ENCODE assay signal across 9 mouse cellular contexts in the genomic region with DNA sequence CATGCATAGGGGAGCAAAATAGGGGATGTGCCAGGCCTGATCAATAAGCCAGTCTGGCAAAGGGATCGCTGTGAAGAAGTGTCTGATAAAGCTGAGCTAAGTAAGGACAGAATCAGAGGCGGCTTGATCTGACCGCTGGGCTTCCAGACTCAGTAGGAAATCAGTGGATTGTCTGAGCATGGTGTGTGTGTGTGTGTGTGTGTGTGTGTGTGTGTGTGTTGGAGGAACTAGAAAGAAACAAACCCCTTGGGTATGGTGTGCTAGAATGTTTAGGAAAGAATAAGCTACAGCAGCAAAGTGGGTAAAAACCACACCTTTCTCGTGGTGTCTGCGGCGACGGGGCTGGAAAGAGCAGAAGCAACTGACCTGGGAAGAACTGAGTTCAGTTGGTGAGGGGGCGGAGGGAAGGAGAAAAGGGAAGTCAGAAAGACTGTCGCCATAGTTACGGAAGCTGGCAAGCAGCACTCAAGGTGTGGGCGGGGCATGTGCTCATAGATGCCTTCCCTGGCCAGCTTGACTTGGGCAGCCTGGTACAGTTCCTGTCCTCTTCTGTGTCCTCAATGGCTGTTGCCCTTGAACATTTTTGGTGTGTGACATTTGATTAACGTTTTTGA. TPM values are rescaled to one million over a fixed set of nuclear protein-coding genes. Genes with fewer than 3 reads are reported as not detected.
DNase-seq lines count a peak whose midpoint lies in the region; ATAC-seq and TF ChIP-seq lines count a peak whose summit lies in the region.
"Had no signal": no experiment of that assay in that cellular context is flagged by ENCODE, and none has a peak within 500 bp of the region (broad histone marks: within the 10 kb centered on the region; RNA-seq: fewer than 3 reads in every experiment).

No protein-coding gene starts in this region.

- H3K27me3 ChIP-seq in kidney, embryonic 16.5 days (ENCODE audit: insufficient read depth, low read length), result no peaks in the 10 kb centered on the region
- no peaks in the 10 kb centered on the region for H3K27me3 ChIP-seq in midbrain, postnatal 0 days (ENCODE audit: insufficient read depth, low read length)
- 0 out of 2 replicates have a peak, but pooled peaks cover 3% of the 10 kb centered on the region for H3K27me3 ChIP-seq in stomach, embryonic 15.5 days (replicated peaks)

- H3K36me3 ChIP-seq in kidney, embryonic 16.5 days (ENCODE audit: insufficient read depth, low read length), result no peaks in the 10 kb centered on the region
- H3K36me3 ChIP-seq in midbrain, postnatal 0 days (ENCODE audit: insufficient read depth, low read length), result no peaks in the 10 kb centered on the region
- no peaks in the 10 kb centered on the region for H3K36me3 ChIP-seq in stomach, embryonic 15.5 days

- H3K9ac ChIP-seq in kidney, embryonic 16.5 days (replicated peaks; ENCODE audit: low read length), result no peak overlapping the region
- H3K9ac ChIP-seq in midbrain, postnatal 0 days (replicated peaks; ENCODE audit: low read length, poor library complexity, severe bottlenecking), result peak overlapping the region; percentile 13; the same call in 1 of the 2 replicates
- H3K9ac ChIP-seq in stomach, embryonic 15.5 days, result no peak overlapping the region

- no peak for TF ChIP-seq CTCF in midbrain, postnatal 0 days (IDR thresholded peaks at IDR 0.05)

- peaks cover 6% of the 10 kb centered on the region; the same call in 1 of the 2 replicates for H3K4me1 ChIP-seq in kidney, embryonic 16.5 days (ENCODE audit: insufficient read depth, low read length)
- peaks cover 4% of the 10 kb centered on the region for H3K4me1 ChIP-seq in midbrain, postnatal 0 days (ENCODE audit: insufficient read depth, low read length)
- H3K4me1 ChIP-seq in stomach, embryonic 15.5 days, result 0 out of 2 replicates have a peak, but pooled peaks cover 6% of the 10 kb centered on the region

- no peak overlapping the region for H3K4me3 ChIP-seq in kidney, embryonic 16.5 days (ENCODE audit: low read length)
- H3K4me3 ChIP-seq in midbrain, postnatal 0 days (ENCODE audit: low read depth, low read length), result no peak overlapping the region
- H3K4me3 ChIP-seq in stomach, embryonic 15.5 days (replicated peaks), result no peak overlapping the region

- H3K9me3 ChIP-seq in kidney, embryonic 16.5 days (ENCODE audit: low read length), result no peaks in the 10 kb centered on the region
- H3K9me3 ChIP-seq in midbrain, postnatal 0 days (ENCODE audit: low read length), result no peaks in the 10 kb centered on the region
- H3K9me3 ChIP-seq in stomach, embryonic 15.5 days, result no peaks in the 10 kb centered on the region

- H3K4me2 ChIP-seq in kidney, embryonic 16.5 days (replicated peaks; ENCODE audit: low read depth, low read length), result peak overlapping the region; percentile 43
- peak overlapping the region; percentile 32 for H3K4me2 ChIP-seq in midbrain, postnatal 0 days (ENCODE audit: low read depth, low read length, poor library complexity, severe bottlenecking)
- H3K4me2 ChIP-seq in stomach, embryonic 15.5 days, result no peak overlapping the region

- 0 out of 2 replicates have a peak, but pooled peaks have one; percentile 31 for ATAC-seq in cerebellum, adult (ENCODE audit: insufficient number of reproducible peaks, low FRiP score, low TSS enrichment)
- ATAC-seq in kidney, embryonic 16.5 days (ENCODE audit: low FRiP score, low TSS enrichment), result peak; percentile 63; the same call in 1 of the 2 replicates
- ATAC-seq in midbrain, postnatal 0 days (ENCODE audit: low FRiP score), result peak; percentile 80; the same call in 1 of the 2 replicates
- peak; percentile 63; the same call in 1 of the 2 replicates for ATAC-seq in stomach, embryonic 15.5 days (ENCODE audit: insufficient read depth, low FRiP score, low read depth)

- 32% methylated on average over 12 of the region's 12 CpGs for WGBS in kidney, embryonic 16.5 days
- WGBS in midbrain, postnatal 0 days, result 21% methylated on average over 12 of the region's 12 CpGs
- WGBS in stomach, embryonic 15.5 days, result 26% methylated on average over 12 of the region's 12 CpGs

- no peak overlapping the region for H3K27ac ChIP-seq in kidney, embryonic 16.5 days (ENCODE audit: low read length)
- H3K27ac ChIP-seq in midbrain, postnatal 0 days (ENCODE audit: low read depth, low read length), result no peak overlapping the region; the same call in 1 of the 2 replicates
- H3K27ac ChIP-seq in stomach, embryonic 15.5 days, result no peak overlapping the region

- DNase-seq in cerebellum, postnatal 4 days (ENCODE audit: low spot score in 2 of 2), result no peak
- peak; percentile 92 for DNase-seq in brain, adult 2 months (ENCODE audit: low read depth, low spot score)
- DNase-seq in frontal cortex, postnatal 25 days (ENCODE audit: low spot score in 2 of 2), result peak; percentile 20 to 25
- DNase-seq in liver, result peak; percentile 55
- peak; percentile 80 for DNase-seq in midbrain, postnatal 0 days (ENCODE audit: low spot score)

RNA-seq across cellular contexts. Expression of a gene that starts 2.6 kb away (rescaled TPM):
- 0.33 TPM in 1 of 2 replicates, not detected in the other for polyA plus RNA-seq in kidney, embryonic 16.5 days (2015; fragmentation: Nextera tagmentation; extraction: Ambion mirVana)
- 5.4 TPM in 1 of 2 replicates, not detected in the other for total RNA-seq in midbrain, postnatal 0 days (2014; rRNA removed)
- polyA plus RNA-seq in midbrain, postnatal 0 days (2015; fragmentation: Nextera tagmentation; extraction: Ambion mirVana), result 0.45 TPM in 1 of 2 replicates, not detected in the other
- 0.33 TPM in 1 of 2 replicates, not detected in the other for polyA plus RNA-seq in stomach, embryonic 15.5 days (2015; fragmentation: Nextera tagmentation; extraction: Ambion mirVana)
- polyA plus RNA-seq: C2C12 had no signal

RNA-seq across cellular contexts. Expression of a gene that starts 22.7 kb away (rescaled TPM):
- 87.5 and 87.8 TPM in 2 replicates for polyA plus RNA-seq in kidney, embryonic 16.5 days (2015; fragmentation: Nextera tagmentation; extraction: Ambion mirVana)
- total RNA-seq in midbrain, postnatal 0 days (2014; rRNA removed), result 61.7 and 108 TPM in 2 replicates
- 137 and 146 TPM in 2 replicates for polyA plus RNA-seq in midbrain, postnatal 0 days (2015; fragmentation: Nextera tagmentation; extraction: Ambion mirVana)
- 86.0 and 92.5 TPM in 2 replicates for polyA plus RNA-seq in stomach, embryonic 15.5 days (2015; fragmentation: Nextera tagmentation; extraction: Ambion mirVana)

RNA-seq across cellular contexts. Expression of a gene that starts 22.9 kb away (rescaled TPM):
- polyA plus RNA-seq in kidney, embryonic 16.5 days (2015; fragmentation: Nextera tagmentation; extraction: Ambion mirVana), result 12.2 and 18.0 TPM in 2 replicates
- total RNA-seq in midbrain, postnatal 0 days (2014; rRNA removed), result 8.1 and 8.2 TPM in 2 replicates
- 6.1 and 7.1 TPM in 2 replicates for polyA plus RNA-seq in midbrain, postnatal 0 days (2015; fragmentation: Nextera tagmentation; extraction: Ambion mirVana)
- polyA plus RNA-seq in stomach, embryonic 15.5 days (2015; fragmentation: Nextera tagmentation; extraction: Ambion mirVana), result 10.3 and 13.0 TPM in 2 replicates

Comparison
In these comparisons a context has a peak if more than half of its experiments do, and no peak if none do; other contexts are left out.
1. DNase-seq: peak in brain, adult 2 months (single experiment), frontal cortex, postnatal 25 days (2 of 2), liver (single experiment) and midbrain, postnatal 0 days (single experiment); none in cerebellum, postnatal 4 days (0 of 2).
2. Peak in every context shown above with its lines, with median percentiles within 50 percentile points of each other: ATAC-seq.